Mouse (Mus musculus) MEL (cell line): ENCODE data around the gene Anapc15. TPM values are rescaled to one million over a fixed set of nuclear protein-coding genes. Genes with fewer than 3 reads are reported as not detected.
A peak's percentile ranks its signal among the peaks of the same experiment; 100 is the strongest.

ENCODE experiments used
- DNase-seq: peaks from one replicate; pipeline ENCODE4 v3.0.0; 2011; ENCODE audit warnings: low read depth, low spot score
- H3K27ac ChIP-seq: 2 replicates; pipeline ENCODE4 v1.5.1; 2012; ENCODE audit warnings: low read depth, mild to moderate bottlenecking, control low read depth, low read length, moderate library complexity; ENCODE audit not compliant: control insufficient read depth
- H3K27me3 ChIP-seq, 2 experiments: fragments of 150-350 bp in 1 of 2; sonication (generic) in 1 of 2; 2 replicates each; pipeline ENCODE4 v1.6.1; 2012; ENCODE audit warnings: low read length in 2 of 2, mild to moderate bottlenecking in 2 of 2, improper control_type of control experiment in 1 of 2, moderate library complexity in 1 of 2; ENCODE audit not compliant: insufficient read depth in 2 of 2, control insufficient read depth in 1 of 2
- H3K36me3 ChIP-seq, 2 experiments: 2 replicates each; pipeline ENCODE4 v1.6.1; 2012 to 2014; ENCODE audit warnings: low read length in 2 of 2, improper control_type of control experiment in 1 of 2, inconsistent platforms in 1 of 2, mild to moderate bottlenecking in 1 of 2; ENCODE audit not compliant: insufficient read depth in 2 of 2, control insufficient read depth in 1 of 2
- H3K4me1 ChIP-seq, 2 experiments: fragments of 150-350 bp in 1 of 2; sonication (generic) in 1 of 2; 2 replicates each; pipeline ENCODE4 v1.6.1; 2012; ENCODE audit warnings: low read length in 2 of 2, improper control_type of control experiment in 1 of 2, mild to moderate bottlenecking in 1 of 2; ENCODE audit not compliant: insufficient read depth in 2 of 2, control insufficient read depth in 1 of 2
- H3K4me3 ChIP-seq, 2 experiments: fragments of 150-350 bp in 1 of 2; sonication (generic) in 1 of 2; 2 replicates each; pipeline ENCODE4 v1.5.1; 2012; ENCODE audit warnings: low read depth in 2 of 2, low read length in 2 of 2, mild to moderate bottlenecking in 2 of 2, moderate library complexity in 2 of 2, control low read depth in 1 of 2, improper control_type of control experiment in 1 of 2; ENCODE audit not compliant: control insufficient read depth in 1 of 2, insufficient read depth in 1 of 2
- H3K79me2 ChIP-seq: 2 replicates; pipeline ENCODE4 v1.6.1; 2012; ENCODE audit warnings: mild to moderate bottlenecking, low read length, moderate library complexity; ENCODE audit not compliant: control insufficient read depth, poor library complexity, insufficient read depth
- H3K9ac ChIP-seq: 2 replicates; pipeline ENCODE4 v1.6.1; 2012; ENCODE audit warnings: low read depth, mild to moderate bottlenecking, control low read depth, low read length, moderate library complexity; ENCODE audit not compliant: control insufficient read depth, poor library complexity, severe bottlenecking
- H3K9me3 ChIP-seq: fragments of 150-350 bp; sonication (generic); replicated peaks from 2 replicates; pipeline ENCODE4 v1.6.1; 2012; ENCODE audit warnings: mild to moderate bottlenecking, low read length, improper control_type of control experiment, moderate library complexity; ENCODE audit not compliant: insufficient read depth
- BHLHE40 ChIP-seq: IDR thresholded peaks from 2 replicates; pipeline ENCODE4 v1.6.1; 2012; ENCODE audit warnings: low read depth, mild to moderate bottlenecking, inconsistent platforms, low read length, improper control_type of control experiment, borderline replicate concordance
- CTCF ChIP-seq, 3 experiments: IDR thresholded peaks in 2 of 3; conservative IDR thresholded peaks in 1 of 3; 2 replicates each; pipeline ENCODE4 v1.5.1; 2011 to 2012; ENCODE audit warnings: low read length in 3 of 3, low read depth in 2 of 3, mild to moderate bottlenecking in 2 of 3, improper control_type of control experiment in 1 of 3, inconsistent platforms in 1 of 3, mixed read lengths in 1 of 3, moderate library complexity in 1 of 3; ENCODE audit not compliant: control insufficient read depth in 1 of 3, insufficient read depth in 1 of 3, poor library complexity in 1 of 3, severe bottlenecking in 1 of 3
- ELF1 ChIP-seq: IDR thresholded peaks from 2 replicates; pipeline ENCODE4 v1.6.1; 2014; ENCODE audit warnings: low read depth, mild to moderate bottlenecking, inconsistent platforms, low read length, improper control_type of control experiment, moderate library complexity
- ETS1 ChIP-seq: IDR thresholded peaks from 2 replicates; pipeline ENCODE4 v1.6.1; 2012; ENCODE audit warnings: low read depth, mild to moderate bottlenecking, inconsistent platforms, low read length, improper control_type of control experiment, moderate library complexity
- HCFC1 ChIP-seq: IDR thresholded peaks from 2 replicates; pipeline ENCODE4 v1.6.1; 2012; ENCODE audit warnings: low read depth, mild to moderate bottlenecking, inconsistent platforms, low read length, improper control_type of control experiment, moderate library complexity
- MAX ChIP-seq: IDR thresholded peaks from 2 replicates; pipeline ENCODE4 v1.6.1; 2011; ENCODE audit warnings: low read length, improper control_type of control experiment
- MXI1 ChIP-seq: IDR thresholded peaks from 2 replicates; pipeline ENCODE4 v1.6.1; 2011; ENCODE audit warnings: mild to moderate bottlenecking, low read depth, low read length, improper control_type of control experiment
- MYC ChIP-seq: IDR thresholded peaks from 2 replicates; pipeline ENCODE4 v1.6.1; 2011; ENCODE audit warnings: low read depth, mild to moderate bottlenecking, low read length, improper control_type of control experiment, moderate library complexity
- POLR2AphosphoS2 ChIP-seq: IDR thresholded peaks from 2 replicates; pipeline ENCODE4 v1.6.1; 2011; ENCODE audit warnings: low read length, improper control_type of control experiment
- RAD21 ChIP-seq: IDR thresholded peaks from 2 replicates; pipeline ENCODE4 v1.6.1; 2011; ENCODE audit warnings: mild to moderate bottlenecking, low read depth, low read length, improper control_type of control experiment
- RCOR1 ChIP-seq: IDR thresholded peaks from 2 replicates; pipeline ENCODE4 v1.6.1; 2012; ENCODE audit warnings: low read depth, mild to moderate bottlenecking, inconsistent platforms, low read length, improper control_type of control experiment
- SMC3 ChIP-seq: IDR thresholded peaks from 2 replicates; pipeline ENCODE4 v1.6.1; 2011; ENCODE audit warnings: low read depth, low read length, improper control_type of control experiment
- TBP ChIP-seq: IDR thresholded peaks from 2 replicates; pipeline ENCODE4 v1.8.0; 2011; ENCODE audit warnings: low read depth, low read length, improper control_type of control experiment
- USF1 ChIP-seq: IDR thresholded peaks from 2 replicates; pipeline ENCODE4 v1.6.1; 2014; ENCODE audit warnings: low read depth, mild to moderate bottlenecking, inconsistent platforms, low read length, improper control_type of control experiment, moderate library complexity
- USF2 ChIP-seq, 2 experiments: IDR thresholded peaks; 2 replicates each; pipeline ENCODE4 v1.6.1; 2011 to 2012; ENCODE audit warnings: improper control_type of control experiment in 2 of 2, low read length in 2 of 2, borderline replicate concordance in 1 of 2, inconsistent platforms in 1 of 2, low read depth in 1 of 2, mild to moderate bottlenecking in 1 of 2; ENCODE audit not compliant: insufficient read depth in 1 of 2
- ZMIZ1 ChIP-seq: IDR thresholded peaks from 2 replicates; pipeline ENCODE4 v1.6.1; 2012; ENCODE audit warnings: low read depth, mild to moderate bottlenecking, inconsistent platforms, low read length, improper control_type of control experiment, moderate library complexity
- polyA plus RNA-seq, 2 experiments: library from polyadenylated mRNA; stranded (reverse) in 1 of 2; unstranded in 1 of 2; fragments of >175 nt in 1 of 2; fragments of >200 nt in 1 of 2; gene quantifications; 2 replicates each; pipeline versions ENCODE4 v1.2.1 to v1.2.4; 2012; ENCODE audit warnings: low replicate concordance in 2 of 2, low read depth in 1 of 2; ENCODE audit not compliant: insufficient read length in 2 of 2, insufficient read depth in 1 of 2, missing spikeins in 1 of 2
- total RNA-seq: library from RNA; depleted of rRNA; stranded (reverse); fragments of 300-350 nt; gene quantifications from 2 replicates; pipeline ENCODE4 v1.2.3, GENCODE M21; 2012

The Anapc15 gene
- total and polyA plus RNA-seq, 3 experiments: 68.7 to 103 TPM; not detected in 1

GRCm38 (mm10) chr7:101933751-101934240 lies 70.3 kb downstream of the Anapc15 start, which contains the start of the genes Lrrc51 and Numa1 (continued):
- peak; percentile 94 for TF ChIP-seq MYC
- TF ChIP-seq MAX: peak; percentile 84
- 0 out of 2 replicates have a peak, but pooled peaks have one; percentile 50 for TF ChIP-seq BHLHE40
- peak; percentile 56 for TF ChIP-seq TBP
- peak; percentile 98 for TF ChIP-seq HCFC1
- TF ChIP-seq POLR2AphosphoS2: peak; percentile 60
- peak; percentile 7; the same call in 1 of the 2 replicates for TF ChIP-seq ETS1
- no peak for TF ChIP-seq CTCF (IDR thresholded peaks at IDR 0.05 in 2 of 3, conservative IDR thresholded peaks at IDR 0.05 in 1 of 3; ENCODE audit: control insufficient read depth in 1 of 3, insufficient read depth in 1 of 3, low read depth in 2 of 3, low read length in 3 of 3, poor library complexity in 1 of 3, severe bottlenecking in 1 of 3)
- peak; percentile 98 for TF ChIP-seq MXI1
- TF ChIP-seq ELF1: peak; percentile 98
- TF ChIP-seq RCOR1: no peak
- TF ChIP-seq USF2 (IDR thresholded peaks at IDR 0.05; ENCODE audit: borderline replicate concordance in 1 of 2, insufficient read depth in 1 of 2, low read depth in 1 of 2, low read length in 2 of 2): no peak
- no peak for TF ChIP-seq RAD21
- TF ChIP-seq ZMIZ1: peak; percentile 60
- TF ChIP-seq USF1: no peak; the same call in 1 of the 2 replicates
- TF ChIP-seq SMC3: no peak
- TF ChIP-seq, all 39 proteins: peak for 18

DNA sequence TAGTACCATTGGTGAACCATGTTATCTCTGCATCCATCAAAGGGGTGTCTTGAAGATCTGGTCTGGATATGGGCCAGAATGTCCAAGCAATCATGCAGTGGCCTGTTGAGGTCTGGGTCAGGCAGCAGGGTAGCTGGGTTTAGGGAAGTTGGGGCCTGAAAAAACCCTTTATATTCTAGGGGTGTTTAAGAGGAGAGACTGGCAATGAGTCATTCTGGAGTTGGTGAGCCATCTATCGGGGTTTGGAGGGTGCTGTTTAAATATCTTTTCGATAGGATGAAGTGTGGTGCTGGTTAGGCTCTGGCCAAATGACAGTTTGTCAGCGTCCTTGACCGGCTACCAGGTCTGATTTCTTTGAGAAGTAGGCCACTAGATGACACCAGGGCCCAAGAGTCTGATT lies 72.4 kb downstream of the Anapc15 start:
- Histone ChIP-seq H3K9ac (no peak overlapping the region), H3K4me3 (no peak overlapping the region), H3K4me1 (peaks cover 7 to 28% of the 10 kb centered on the region in 2 experiments), H3K27ac (no peak overlapping the region), H3K36me3 (peaks cover 8 to 33% of the 10 kb centered on the region in 2 experiments), H3K79me2 (peaks cover 57% of the 10 kb centered on the region), H3K27me3 (no peaks in the 10 kb centered on the region), H3K9me3 (no peaks in the 10 kb centered on the region)
- peak; percentile 48 for DNase-seq
- TF ChIP-seq RAD21 (peak; percentile 4; the same call in 1 of the 2 replicates), ELF1 (no peak)

DNA sequence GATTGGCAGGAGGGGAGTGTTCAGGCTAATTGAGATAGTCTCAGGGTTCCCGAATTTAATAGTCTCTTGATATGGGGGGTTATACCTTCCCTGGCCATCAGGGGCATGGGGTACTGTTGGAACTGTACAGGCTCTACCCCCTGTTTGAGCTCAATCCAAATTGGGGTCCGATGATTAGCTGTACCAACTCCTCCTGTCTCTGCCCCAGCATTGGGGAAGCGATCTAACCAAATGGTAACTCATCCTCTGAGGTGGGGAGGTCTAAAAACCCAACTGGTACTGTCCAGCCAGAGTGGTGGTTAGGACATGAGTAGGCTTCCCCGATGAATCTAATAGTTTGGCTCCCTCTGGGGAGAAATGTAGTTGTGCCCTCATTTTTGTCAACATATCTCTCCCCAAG lies 73.5 kb downstream of the Anapc15 start:
- no peak for DNase-seq
- H3K36me3 ChIP-seq: peaks cover 8 to 30% of the 10 kb centered on the region in 2 experiments
- H3K4me3 ChIP-seq: no peak overlapping the region
- no peak overlapping the region for H3K27ac ChIP-seq
- peaks cover 63% of the 10 kb centered on the region for H3K79me2 ChIP-seq
- H3K9me3 ChIP-seq: no peaks in the 10 kb centered on the region
- no peak for TF ChIP-seq ETS1
- H3K9ac ChIP-seq: no peak overlapping the region
- peaks cover 7 to 24% of the 10 kb centered on the region in 2 experiments; a peak in 3 of 4 replicates for H3K4me1 ChIP-seq
- no peaks in the 10 kb centered on the region for H3K27me3 ChIP-seq
